8 mouse cellular contexts compared by ENCODE assay signal in the genomic region with DNA sequence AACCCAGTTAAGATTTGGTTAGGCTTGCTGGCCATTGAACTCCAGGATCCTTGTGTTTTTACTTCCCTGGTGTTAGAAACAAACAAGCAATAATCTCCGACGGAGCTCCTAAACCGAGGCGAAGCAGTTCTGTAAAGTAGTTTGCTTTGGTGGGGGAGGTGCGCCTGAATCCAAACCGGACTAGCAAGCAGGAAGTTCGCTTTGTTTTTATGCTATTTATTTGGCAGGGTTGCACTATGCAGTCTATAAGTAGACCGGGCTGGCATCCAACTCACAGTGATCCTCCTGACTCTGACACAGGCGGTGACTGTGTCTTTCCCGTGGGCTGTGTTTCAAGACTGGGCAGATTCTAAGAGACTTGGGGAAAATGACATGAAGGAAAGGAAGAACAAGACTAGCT. TPM values are rescaled to one million over a fixed set of nuclear protein-coding genes. Genes with fewer than 3 reads are reported as not detected.
DNase-seq lines count a peak whose midpoint lies in the region; ATAC-seq lines count a peak whose summit lies in the region.

No protein-coding gene starts in this region.

- no peaks in the 10 kb centered on the region for H3K36me3 ChIP-seq in intestine, embryonic 16.5 days (ENCODE audit: control insufficient read depth, insufficient read depth, low read length)
- 0 out of 2 replicates have a peak, but pooled peaks cover 3% of the 10 kb centered on the region for H3K36me3 ChIP-seq in midbrain, embryonic 12.5 days

- intact Hi-C loops in left cerebral cortex, postnatal 4 days (cut with DNase I): no loop called here

- peak overlapping the region; percentile 72 for H3K27ac ChIP-seq in intestine, embryonic 16.5 days (ENCODE audit: low read length)
- 0 out of 2 replicates have a peak overlapping the region, but pooled peaks have one; percentile 20 for H3K27ac ChIP-seq in midbrain, embryonic 12.5 days (replicated peaks)

- no peaks in the 10 kb centered on the region for H3K9me3 ChIP-seq in intestine, embryonic 16.5 days (ENCODE audit: control insufficient read depth, low read length)
- H3K9me3 ChIP-seq in midbrain, embryonic 12.5 days: no peaks in the 10 kb centered on the region

- H3K27me3 ChIP-seq in intestine, embryonic 16.5 days (replicated peaks; ENCODE audit: control insufficient read depth, insufficient read depth, low read length): no peaks in the 10 kb centered on the region
- H3K27me3 ChIP-seq in midbrain, embryonic 12.5 days: no peaks in the 10 kb centered on the region

- no peak overlapping the region for H3K4me3 ChIP-seq in intestine, embryonic 16.5 days (ENCODE audit: low read length)
- no peak overlapping the region for H3K4me3 ChIP-seq in midbrain, embryonic 12.5 days

- DNase-seq in adrenal gland, adult (ENCODE audit: inconsistent age in 2 of 2, low spot score in 1 of 2): peak; percentile 35 to 66
- DNase-seq in adrenal gland, adult 18-20 months (ENCODE audit: low spot score in 2 of 2): no peak
- peak; percentile 34 to 52 for DNase-seq in adrenal gland, postnatal 36 days
- peak; percentile 59 to 65 for DNase-seq in frontal cortex, postnatal 36 days (ENCODE audit: low spot score in 2 of 2)
- DNase-seq in left cerebral cortex, postnatal 4 days: peak; percentile 54
- peak; percentile 38 for DNase-seq in thymus, postnatal 14 days

- H3K4me2 ChIP-seq in intestine, embryonic 16.5 days (ENCODE audit: low read depth, low read length): 0 out of 2 replicates have a peak overlapping the region, but pooled peaks have one; percentile 27
- H3K4me2 ChIP-seq in midbrain, embryonic 12.5 days (replicated peaks): no peak overlapping the region

- WGBS in intestine, embryonic 16.5 days: 9% methylated on average over 10 of the region's 10 CpGs
- WGBS in midbrain, embryonic 12.5 days: 34% methylated on average over 10 of the region's 10 CpGs

- no peak for ATAC-seq in intestine, embryonic 16.5 days
- ATAC-seq in midbrain, embryonic 12.5 days (ENCODE audit: low FRiP score, low read depth): no peak

- 0 out of 2 replicates have a peak overlapping the region, but pooled peaks have one; percentile 1 for H3K9ac ChIP-seq in intestine, embryonic 16.5 days (ENCODE audit: low read depth, low read length)
- no peak overlapping the region for H3K9ac ChIP-seq in midbrain, embryonic 12.5 days (replicated peaks)

- peaks cover 8% of the 10 kb centered on the region for H3K4me1 ChIP-seq in intestine, embryonic 16.5 days (ENCODE audit: control insufficient read depth, insufficient read depth, low read length)
- H3K4me1 ChIP-seq in midbrain, embryonic 12.5 days: peaks cover 12% of the 10 kb centered on the region

RNA-seq across cellular contexts. Expression of a gene that starts 2.9 kb away (rescaled TPM):
- total RNA-seq in adrenal gland, adult 18-20 months (2021): 100 to 1,000 TPM; 285 to 298 TPM
- 100 to 1,000 TPM; 209 to 332 TPM for total RNA-seq in adrenal gland, postnatal 36 days (2021)
- 447 and 515 TPM in 2 replicates for polyA plus RNA-seq in intestine, embryonic 16.5 days (2015; fragmentation: Nextera tagmentation; extraction: Ambion mirVana)
- total RNA-seq in left cerebral cortex, postnatal 4 days (2021): 100 to 1,000 TPM; 220 to 223 TPM
- 770 and 818 TPM in 2 replicates for polyA plus RNA-seq in midbrain, embryonic 12.5 days (2016; fragmentation: Nextera tagmentation; extraction: Ambion mirVana)

RNA-seq across cellular contexts. Expression of a gene that starts 3.8 kb away (rescaled TPM):
- 1 to 10 TPM in 1 of 2 experiments, under 1 TPM in 1; 0.35 to 1.3 TPM for total RNA-seq in adrenal gland, adult 18-20 months (2021)
- total RNA-seq in adrenal gland, postnatal 36 days (2021): under 1 TPM; 0.33 to 0.93 TPM
- 42.9 and 48.5 TPM in 2 replicates for polyA plus RNA-seq in intestine, embryonic 16.5 days (2015; fragmentation: Nextera tagmentation; extraction: Ambion mirVana)
- 1 to 10 TPM; 2.3 to 2.5 TPM for total RNA-seq in left cerebral cortex, postnatal 4 days (2021)
- polyA plus RNA-seq in midbrain, embryonic 12.5 days (2016; fragmentation: Nextera tagmentation; extraction: Ambion mirVana): 62.6 and 69.2 TPM in 2 replicates

Comparison
In these comparisons a context has a peak if more than half of its experiments do, and no peak if none do; other contexts are left out.
1. DNase-seq: peak in adrenal gland, adult (2 of 2), adrenal gland, postnatal 36 days (2 of 2), frontal cortex, postnatal 36 days (2 of 2), left cerebral cortex, postnatal 4 days (single experiment) and thymus, postnatal 14 days (single experiment); none in adrenal gland, adult 18-20 months (0 of 2).